Mouse (Mus musculus): ENCODE measurements around the gene Mypn. TPM values are rescaled to one million over a fixed set of nuclear protein-coding genes. Genes with fewer than 3 reads are reported as not detected.

The Mypn gene
- total RNA-seq, 2 experiments from 2014 or later, result 230 to 232 TPM

- no peak for DNase-seq
These were observed 49.0 kb downstream of the Mypn start for GRCm38 (mm10) chr10:63154726-63155125.

DNA sequence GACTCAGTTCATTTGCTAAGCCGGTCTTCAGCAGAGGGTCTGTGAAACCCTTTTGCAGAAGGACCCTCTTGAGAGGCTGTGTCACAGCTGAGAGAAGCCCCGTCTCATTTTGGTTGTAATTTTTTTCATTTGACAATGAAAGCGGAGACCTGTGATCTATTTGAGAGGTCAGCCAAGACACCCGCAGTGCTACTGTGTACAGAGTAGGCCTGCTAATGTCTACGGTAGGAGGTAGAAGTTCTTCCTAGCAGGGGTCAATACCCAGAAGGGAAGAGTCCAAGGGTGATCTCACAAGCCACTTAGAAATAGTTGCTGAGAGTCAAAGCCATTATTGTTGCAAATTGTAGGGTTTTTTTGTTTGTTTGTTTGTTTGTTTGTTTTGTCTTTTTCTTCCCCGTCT lies 49.5 kb downstream of the Mypn start:
- DNase-seq, result no peak

GRCm38 (mm10) chr10:63153563-63153962 lies 50.2 kb downstream of the Mypn start:
- DNase-seq, result peak; percentile 85

GRCm38 (mm10) chr10:63152358-63152757 lies 51.4 kb downstream of the Mypn start:
- no peak for DNase-seq

- no peak for DNase-seq
These were observed 61.1 kb downstream of the Mypn start for GRCm38 (mm10) chr10:63142660-63143059.

DNA sequence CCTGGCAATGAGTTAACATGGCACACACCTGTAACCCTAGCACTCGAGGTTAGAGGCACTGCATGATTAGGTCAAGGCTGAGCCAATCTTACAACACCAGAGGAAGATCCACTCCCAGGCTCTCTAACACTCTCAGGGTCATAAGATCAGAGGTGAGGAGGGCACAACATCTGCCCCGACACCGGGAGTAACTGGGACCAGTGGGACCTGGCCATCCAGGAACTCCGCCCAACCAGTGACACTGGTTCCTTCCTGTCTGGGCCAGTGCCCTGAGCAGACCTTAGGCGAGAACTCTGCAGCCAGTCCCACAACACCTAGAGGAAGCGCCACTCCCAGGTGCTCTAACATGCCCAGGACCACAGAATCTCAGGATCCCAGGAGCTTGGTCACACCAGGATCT lies 67.3 kb downstream of the Mypn start:
- DNase-seq, result no peak

DNA sequence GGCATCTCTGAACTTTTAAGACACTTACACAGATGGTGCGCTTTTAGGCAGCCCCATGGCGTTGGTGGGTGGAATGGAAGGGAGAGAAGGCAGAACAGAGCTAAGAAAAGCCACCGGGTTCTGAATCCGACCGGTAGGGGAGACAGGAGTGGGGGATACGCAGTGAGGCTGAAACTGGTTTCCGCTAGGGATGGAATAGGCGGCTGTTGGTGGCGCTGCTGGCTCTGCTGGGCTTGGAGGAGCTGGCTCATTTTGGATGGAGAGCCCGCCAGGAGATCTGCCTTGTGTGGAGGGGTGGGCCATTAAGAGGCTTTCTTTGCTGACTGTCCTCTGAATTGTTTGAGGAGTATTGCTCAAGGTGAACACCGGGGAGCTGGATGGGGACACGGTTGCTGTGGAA lies 68.1 kb downstream of the Mypn start:
- DNase-seq, result no peak

GRCm38 (mm10) chr10:63133326-63133725 lies 70.4 kb downstream of the Mypn start:
- DNase-seq, result no peak

- DNase-seq, result no peak
These were observed 71.4 kb downstream of the Mypn start for GRCm38 (mm10) chr10:63132356-63132755.

- DNase-seq, result no peak
These were observed 73.3 kb downstream of the Mypn start for GRCm38 (mm10) chr10:63130500-63130899.

- DNase-seq, result no peak
These were observed 75.5 kb downstream of the Mypn start for GRCm38 (mm10) chr10:63128256-63128655.

DNA sequence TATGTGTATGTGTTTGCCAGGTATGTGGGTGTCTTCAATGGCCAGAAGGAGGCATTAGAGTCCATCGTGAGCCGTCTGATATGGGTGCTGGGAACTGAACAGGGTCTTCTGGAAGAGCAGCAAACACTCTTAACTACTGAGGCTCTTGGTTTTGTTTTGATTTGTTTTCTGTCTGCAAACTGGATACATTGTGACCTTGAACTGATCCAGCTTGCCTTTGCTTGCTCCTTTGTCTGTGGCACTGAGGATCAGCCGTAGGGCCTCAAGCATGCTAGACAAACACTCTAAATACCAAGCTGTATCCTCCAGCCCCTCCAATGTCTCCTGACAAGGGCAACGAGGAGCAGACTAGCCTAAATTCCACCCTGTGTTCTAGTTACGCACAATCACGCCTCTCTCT lies 76.6 kb downstream of the Mypn start:
- DNase-seq, result no peak

DNA sequence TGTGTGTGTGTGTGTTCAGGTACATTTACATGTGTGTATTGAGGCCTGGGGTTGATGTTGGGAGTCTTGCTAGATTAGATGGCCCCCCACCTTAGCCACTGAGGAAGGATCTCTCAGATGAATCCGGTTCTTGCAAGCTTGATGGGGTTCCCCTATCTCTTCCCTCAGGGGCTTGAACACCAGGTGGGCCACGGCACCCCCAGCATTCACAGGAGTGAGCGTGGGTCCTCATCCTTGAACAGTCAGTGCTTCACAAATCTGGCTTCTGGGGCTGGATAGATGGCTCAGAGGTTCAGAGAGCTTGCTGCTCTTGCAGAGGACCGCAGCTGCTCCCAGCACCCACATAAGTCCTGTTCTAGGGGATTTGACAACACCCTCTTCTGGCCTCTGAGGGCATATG lies 77.6 kb downstream of the Mypn start:
- no peak for DNase-seq

DNA sequence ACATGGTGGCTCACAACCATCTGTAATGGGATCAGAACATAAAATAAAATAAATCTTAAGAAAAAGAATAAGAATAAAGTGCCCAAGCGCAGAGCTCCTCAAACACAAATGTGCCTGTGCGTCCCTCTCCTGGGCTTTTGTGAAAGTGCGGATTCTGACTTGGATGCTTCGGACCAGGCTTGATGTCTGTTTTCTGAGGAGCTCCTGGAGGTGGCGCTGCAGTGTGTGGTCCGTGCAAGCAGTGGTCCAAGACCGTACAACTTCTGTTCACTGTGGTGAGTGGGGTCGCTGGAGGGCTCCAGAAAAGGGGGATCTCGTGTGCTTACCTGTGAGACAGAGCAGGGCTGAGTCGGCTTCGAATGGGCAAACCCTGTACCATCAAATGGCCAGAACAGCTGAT lies 78.4 kb downstream of the Mypn start:
- no peak for DNase-seq

- no peak for DNase-seq
These were observed 79.7 kb downstream of the Mypn start for GRCm38 (mm10) chr10:63124016-63124415.

GRCm38 (mm10) chr10:63123141-63123540 lies 80.6 kb downstream of the Mypn start:
- DNase-seq, result no peak

GRCm38 (mm10) chr10:63122516-63122915 lies 81.2 kb downstream of the Mypn start:
- DNase-seq, result no peak

DNA sequence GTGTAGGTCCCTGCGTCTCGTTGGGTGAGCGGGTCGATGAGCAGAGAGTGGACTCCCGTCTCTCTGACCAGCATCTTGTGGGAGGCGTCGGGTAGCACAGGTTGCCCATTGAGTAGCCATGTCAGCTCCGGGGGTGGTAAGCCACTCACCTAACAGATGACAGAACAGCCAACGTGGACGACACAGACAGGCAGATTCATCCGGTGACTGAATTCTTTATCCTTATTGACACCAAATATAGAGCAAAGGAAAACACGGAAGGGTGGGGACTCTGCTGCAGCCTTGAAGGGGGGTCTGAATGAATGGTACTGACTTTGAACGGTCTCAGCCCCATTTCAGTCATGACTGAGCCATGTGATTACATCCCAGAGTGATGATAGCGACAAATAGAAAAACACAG lies 81.8 kb downstream of the Mypn start:
- no peak for DNase-seq

- DNase-seq, result no peak
These were observed 83.8 kb downstream of the Mypn start for GRCm38 (mm10) chr10:63119916-63120315.

- DNase-seq, result no peak
These were observed 86.2 kb downstream of the Mypn start for GRCm38 (mm10) chr10:63117583-63117982.

- DNase-seq, result no peak
These were observed 87.4 kb downstream of the Mypn start for GRCm38 (mm10) chr10:63116376-63116775.

GRCm38 (mm10) chr10:63115881-63116280 lies 87.9 kb downstream of the Mypn start:
- DNase-seq, result no peak

DNA sequence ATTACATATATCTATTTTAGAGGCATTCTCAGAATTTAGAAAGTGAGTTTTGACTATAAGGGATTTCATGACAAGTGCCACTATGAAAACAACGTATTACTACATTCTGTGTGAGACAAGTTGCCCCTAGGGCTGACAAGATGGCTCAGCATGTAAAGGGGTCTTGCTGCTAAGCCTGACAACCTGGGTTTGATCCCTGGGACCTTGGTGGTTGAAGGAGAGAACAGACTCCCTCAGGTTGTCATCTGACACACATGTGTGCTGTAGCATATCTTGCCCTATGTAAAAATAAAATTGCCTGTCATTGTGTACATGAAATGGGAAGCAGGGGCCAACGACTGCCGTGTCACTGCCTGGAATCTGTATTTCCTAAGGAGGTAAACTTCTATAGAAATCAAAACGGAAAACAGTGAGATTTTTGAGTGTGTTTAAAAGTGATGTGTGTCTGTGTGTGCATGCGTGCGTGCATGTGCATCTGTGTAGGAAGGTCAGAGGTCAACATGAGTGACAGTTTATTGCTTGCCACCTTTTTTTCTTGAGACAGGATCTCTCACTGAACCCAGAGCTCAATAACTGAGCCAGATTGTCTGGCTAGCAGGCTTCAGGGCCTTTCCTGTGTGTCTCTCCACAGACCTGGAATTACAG lies 89.9 kb downstream of the Mypn start:
- no peak for DNase-seq

- no peak for DNase-seq
These were observed 90.6 kb downstream of the Mypn start for GRCm38 (mm10) chr10:63113027-63113604.

GRCm38 (mm10) chr10:63100657-63101056 lies 103.1 kb downstream of the Mypn start:
- no peak for DNase-seq

All from gastrocnemius, postnatal 10 days (tissue).